Mouse (Mus musculus) CH12.LX (cell line): Measurements from ENCODE around the gene Kat7. TPM values are rescaled to one million over a fixed set of nuclear protein-coding genes. Genes with fewer than 3 reads are reported as not detected.

ENCODE experiments used
- DNase-seq: peaks from one replicate; pipeline ENCODE4 v3.0.0-alpha.2; 2013; ENCODE audit errors: extremely low read depth
- H3K27ac ChIP-seq: 2 replicates; pipeline ENCODE4 v1.5.1; 2012; ENCODE audit warnings: low read depth, mild to moderate bottlenecking, control low read depth, moderate library complexity; ENCODE audit not compliant: insufficient read depth
- H3K27me3 ChIP-seq: replicated peaks from 2 replicates; pipeline ENCODE3; 2012; ENCODE audit warnings: inconsistent platforms
- H3K36me3 ChIP-seq, 2 experiments: replicated peaks in 1 of 2; 2 replicates each; pipeline versions ENCODE3 to v1.6.1; 2012; ENCODE audit warnings: inconsistent platforms in 1 of 2, low read length in 1 of 2, mild to moderate bottlenecking in 1 of 2, mixed read lengths in 1 of 2, moderate library complexity in 1 of 2; ENCODE audit not compliant: control insufficient read depth in 1 of 2, insufficient read depth in 1 of 2
- H3K4me1 ChIP-seq, 2 experiments: 2 replicates each; pipeline ENCODE4 v1.6.1; 2012; ENCODE audit warnings: inconsistent platforms in 1 of 2, moderate library complexity in 1 of 2; ENCODE audit not compliant: insufficient read depth in 2 of 2, control insufficient read depth in 1 of 2
- H3K4me2 ChIP-seq: 2 replicates; pipeline ENCODE4 v1.6.1; 2012; ENCODE audit warnings: low read depth, mild to moderate bottlenecking, control low read depth; ENCODE audit not compliant: poor library complexity, insufficient read depth, severe bottlenecking
- H3K4me3 ChIP-seq, 3 experiments: fragments of 150-350 bp in 1 of 3; sonication (generic) in 1 of 3; replicated peaks in 1 of 3; 2 replicates each; pipeline versions ENCODE3 to v1.5.1; 2011 to 2012; ENCODE audit warnings: low read depth in 2 of 3, low read length in 2 of 3, mild to moderate bottlenecking in 2 of 3, moderate library complexity in 2 of 3, control low read depth in 1 of 3, improper control_type of control experiment in 1 of 3, inconsistent platforms in 1 of 3, mixed read lengths in 1 of 3; ENCODE audit not compliant: poor library complexity in 1 of 3
- H3K79me2 ChIP-seq: replicated peaks from 2 replicates; pipeline ENCODE4 v1.6.1; 2012; ENCODE audit warnings: mild to moderate bottlenecking, moderate library complexity; ENCODE audit not compliant: control insufficient read depth, poor library complexity, insufficient read depth, severe bottlenecking; ENCODE audit errors: extremely low read depth
- H3K9ac ChIP-seq: 2 replicates; pipeline ENCODE4 v1.6.1; 2012; ENCODE audit warnings: low read depth, mild to moderate bottlenecking, control low read depth, moderate library complexity; ENCODE audit not compliant: insufficient read depth
- H3K9me3 ChIP-seq: replicated peaks from 2 replicates; pipeline ENCODE3; 2012; ENCODE audit warnings: low read length, inconsistent platforms, mixed read lengths
- BHLHE40 ChIP-seq: IDR thresholded peaks from 2 replicates; pipeline ENCODE4 v1.6.1; 2011; ENCODE audit warnings: mild to moderate bottlenecking, low read depth, low read length, improper control_type of control experiment
- CHD1 ChIP-seq: IDR thresholded peaks from 2 replicates; pipeline ENCODE4 v1.6.1; 2012; ENCODE audit warnings: low read depth, low read length, improper control_type of control experiment, inconsistent platforms
- E2F4 ChIP-seq: IDR thresholded peaks from 2 replicates; pipeline ENCODE4 v1.6.1; 2011; ENCODE audit warnings: low read depth, low read length, improper control_type of control experiment; ENCODE audit not compliant: insufficient replicate concordance
- EP300 ChIP-seq: IDR thresholded peaks from 2 replicates; pipeline ENCODE4 v1.6.1; 2011; ENCODE audit warnings: low read length, improper control_type of control experiment
- HCFC1 ChIP-seq: IDR thresholded peaks from 2 replicates; pipeline ENCODE4 v1.6.1; 2012; ENCODE audit warnings: low read depth, mild to moderate bottlenecking, inconsistent platforms, low read length, improper control_type of control experiment
- KAT2A ChIP-seq: IDR thresholded peaks from 2 replicates; pipeline ENCODE4 v1.6.1; 2012; ENCODE audit warnings: low read length, improper control_type of control experiment, inconsistent platforms; ENCODE audit not compliant: insufficient replicate concordance
- MAZ ChIP-seq: IDR thresholded peaks from 2 replicates; pipeline ENCODE4 v1.6.1; 2012; ENCODE audit warnings: low read depth, mild to moderate bottlenecking, inconsistent platforms, low read length, improper control_type of control experiment, moderate library complexity
- MXI1 ChIP-seq: IDR thresholded peaks from 2 replicates; pipeline ENCODE4 v1.6.1; 2011; ENCODE audit warnings: mild to moderate bottlenecking, low read depth, low read length, improper control_type of control experiment
- NELFE ChIP-seq: IDR thresholded peaks from 2 replicates; pipeline ENCODE4 v1.6.1; 2011; ENCODE audit warnings: low read depth, low read length, improper control_type of control experiment
- RAD21 ChIP-seq: IDR thresholded peaks from 2 replicates; pipeline ENCODE4 v1.6.1; 2011; ENCODE audit warnings: low read depth, mild to moderate bottlenecking, low read length, improper control_type of control experiment, moderate library complexity
- RCOR1 ChIP-seq: conservative IDR thresholded peaks from 2 replicates; pipeline ENCODE4 v1.6.1; 2012; ENCODE audit warnings: low read depth, mild to moderate bottlenecking, inconsistent platforms, low read length, improper control_type of control experiment
- SMC3 ChIP-seq: IDR thresholded peaks from 2 replicates; pipeline ENCODE4 v1.6.1; 2011; ENCODE audit warnings: low read depth, low read length, improper control_type of control experiment
- TBP ChIP-seq: conservative IDR thresholded peaks from 2 replicates; pipeline ENCODE4 v1.6.1; 2011; ENCODE audit warnings: low read depth, low read length, improper control_type of control experiment
- UBTF ChIP-seq: IDR thresholded peaks from 2 replicates; pipeline ENCODE4 v1.6.1; 2012; ENCODE audit warnings: low read depth, mild to moderate bottlenecking, inconsistent platforms, low read length, improper control_type of control experiment, moderate library complexity
- USF2 ChIP-seq: conservative IDR thresholded peaks from 2 replicates; pipeline ENCODE4 v1.6.1; 2011; ENCODE audit warnings: low read depth, low read length, improper control_type of control experiment
- ZC3H11A ChIP-seq: IDR thresholded peaks from 2 replicates; pipeline ENCODE4 v1.6.1; 2012; ENCODE audit warnings: low read depth, mild to moderate bottlenecking, inconsistent platforms, low read length, improper control_type of control experiment
- ZKSCAN1 ChIP-seq: IDR thresholded peaks from 2 replicates; pipeline ENCODE4 v1.6.1; 2012; ENCODE audit warnings: low read depth, inconsistent platforms, low read length, improper control_type of control experiment, borderline replicate concordance
- ZMIZ1 ChIP-seq: IDR thresholded peaks from 2 replicates; pipeline ENCODE4 v1.6.1; 2012; ENCODE audit warnings: low read depth, mild to moderate bottlenecking, inconsistent platforms, low read length, improper control_type of control experiment
- ZNF384 ChIP-seq: IDR thresholded peaks from 2 replicates; pipeline ENCODE4 v1.6.1; 2012; ENCODE audit warnings: low read depth, low read length, improper control_type of control experiment, inconsistent platforms
- dilution Hi-C: fragments of 300-500 bp; cut with MboI; formaldehyde crosslinking; loops from 2 replicates; pipeline ENCODE4 v1.14.3; 2020; ENCODE audit warnings: low sequenced_read_pairs; ENCODE audit not compliant: extremely low pct_unique_long_range_greater_than_20kb, extremely low pct_ligation_motif_present
- in situ Hi-C: fragments of 300-500 bp; cut with MboI; formaldehyde crosslinking; loops from 3 replicates; pipeline ENCODE4 v1.14.3; 2019; ENCODE audit warnings: low sequenced_read_pairs, low pct_ligation_motif_present, low pct_unique_long_range_greater_than_20kb, mixed read lengths
- polyA plus RNA-seq: library from polyadenylated mRNA; unstranded; fragments of >175 nt; gene quantifications from 2 replicates; pipeline ENCODE4 v1.2.1, GENCODE M21; 2012; ENCODE audit warnings: low read depth; ENCODE audit not compliant: insufficient read length
- total RNA-seq, 2 experiments: library from RNA; depleted of rRNA; stranded (reverse); fragments of 300-350 nt in 1 of 2; fragments of >200 nt in 1 of 2; gene quantifications; 2 replicates each; pipeline ENCODE4 v1.2.3; 2012 to 2014

The Kat7 gene
- total and polyA plus RNA-seq, 3 experiments: 59.5 to 90.2 (median 66.7) TPM

DNA sequence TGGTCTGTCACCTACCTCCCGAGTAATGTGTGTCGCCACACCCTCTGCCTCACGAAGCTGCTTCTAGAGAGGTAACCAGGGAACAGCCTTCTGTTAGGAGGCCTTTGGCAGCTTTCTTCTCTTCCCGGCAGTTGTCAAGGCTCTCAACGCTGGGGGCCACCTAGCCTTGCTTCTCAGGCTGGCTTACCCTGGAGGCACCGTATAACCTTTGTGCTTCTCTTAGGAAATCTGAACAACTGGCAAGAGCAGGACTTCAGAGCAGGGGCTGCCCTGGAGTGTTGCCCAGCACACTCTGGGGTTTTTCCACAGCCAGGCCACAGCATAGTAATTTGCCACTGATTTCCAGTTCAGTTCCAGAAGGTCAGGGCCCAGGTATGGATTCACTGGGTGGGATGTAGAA lies 40.2 kb upstream of the Kat7 start:
- Histone ChIP-seq H3K27me3 (peaks cover 14% of the 10 kb centered on the region), H3K79me2 (no peaks in the 10 kb centered on the region), H3K36me3 (no peaks in the 10 kb centered on the region), H3K27ac (no peak overlapping the region), H3K9me3 (no peaks in the 10 kb centered on the region), H3K4me2 (no peak overlapping the region), H3K4me3 (no peak overlapping the region), H3K9ac (no peak overlapping the region), H3K4me1 (peaks cover 20 to 22% of the 10 kb centered on the region in 2 experiments)
- TF ChIP-seq MAZ (no peak), TBP (no peak), MXI1 (no peak), E2F4 (no peak), USF2 (no peak), CHD1 (no peak), RAD21 (no peak), HCFC1 (no peak), ZNF384 (no peak), ZC3H11A (no peak), EP300 (no peak), ZKSCAN1 (no peak), RCOR1 (no peak)
- dilution Hi-C loops (no loop called here), in situ Hi-C loops (no loop called here)
- DNase-seq: no peak

DNA sequence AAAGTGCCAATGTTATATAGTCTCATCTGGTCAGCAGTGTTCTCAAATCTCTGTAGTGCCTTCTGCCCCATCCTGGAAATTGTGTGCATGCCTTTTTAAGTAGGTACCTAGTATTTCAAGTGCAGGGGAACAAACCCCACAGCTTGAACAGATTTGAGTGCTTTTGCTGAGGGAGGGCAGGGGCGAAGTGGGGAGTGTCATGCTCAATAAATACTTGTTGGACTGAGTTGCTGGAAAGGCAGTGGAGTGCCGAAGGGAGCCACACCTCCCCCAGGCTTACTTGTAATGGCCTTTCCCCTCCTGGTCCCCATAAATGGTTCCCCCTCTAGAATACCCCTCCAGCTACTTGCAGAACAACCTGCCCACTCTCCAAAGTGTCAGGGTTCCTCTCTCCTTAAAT lies 34.1 kb upstream of the Kat7 start:
- dilution Hi-C loops (no loop called here), in situ Hi-C loops (no loop called here)
- H3K4me2 ChIP-seq: no peak overlapping the region
- H3K36me3 ChIP-seq: no peaks in the 10 kb centered on the region
- H3K9me3 ChIP-seq: no peaks in the 10 kb centered on the region
- no peak for TF ChIP-seq MXI1
- H3K27me3 ChIP-seq: peaks cover 49% of the 10 kb centered on the region
- no peak overlapping the region for H3K27ac ChIP-seq
- H3K79me2 ChIP-seq: no peaks in the 10 kb centered on the region
- no peak overlapping the region for H3K4me3 ChIP-seq
- peaks cover 4 to 22% of the 10 kb centered on the region in 2 experiments; a peak in 3 of 4 replicates for H3K4me1 ChIP-seq
- no peak for DNase-seq
- H3K9ac ChIP-seq: no peak overlapping the region

GRCm38 (mm10) chr11:95343180-95343579 lies 33.1 kb upstream of the Kat7 start:
- no peaks in the 10 kb centered on the region for H3K79me2 ChIP-seq
- H3K27me3 ChIP-seq: peaks cover 57% of the 10 kb centered on the region
- TF ChIP-seq KAT2A (no peak), NELFE (no peak), ZMIZ1 (no peak), EP300 (no peak), ZKSCAN1 (no peak), RCOR1 (no peak), RAD21 (no peak), BHLHE40 (no peak), SMC3 (no peak), ZC3H11A (no peak), UBTF (no peak)
- no peak overlapping the region for H3K9ac ChIP-seq
- H3K4me2 ChIP-seq: no peak overlapping the region
- no peaks in the 10 kb centered on the region for H3K9me3 ChIP-seq
- in situ Hi-C loops: no loop called here
- peaks cover 4 to 24% of the 10 kb centered on the region in 2 experiments; a peak in 3 of 4 replicates for H3K4me1 ChIP-seq
- DNase-seq: no peak
- no peak overlapping the region for H3K4me3 ChIP-seq
- dilution Hi-C loops: no loop called here
- H3K36me3 ChIP-seq: no peaks in the 10 kb centered on the region
- no peak overlapping the region for H3K27ac ChIP-seq
